Mouse (Mus musculus): ENCODE results near the gene Cbwd1. TPM values are rescaled to one million over a fixed set of nuclear protein-coding genes. Genes with fewer than 3 reads are reported as not detected.

Cbwd1 gene
- polyA plus RNA-seq, 1 experiment from 2014 or later: 15.0 TPM

DNA sequence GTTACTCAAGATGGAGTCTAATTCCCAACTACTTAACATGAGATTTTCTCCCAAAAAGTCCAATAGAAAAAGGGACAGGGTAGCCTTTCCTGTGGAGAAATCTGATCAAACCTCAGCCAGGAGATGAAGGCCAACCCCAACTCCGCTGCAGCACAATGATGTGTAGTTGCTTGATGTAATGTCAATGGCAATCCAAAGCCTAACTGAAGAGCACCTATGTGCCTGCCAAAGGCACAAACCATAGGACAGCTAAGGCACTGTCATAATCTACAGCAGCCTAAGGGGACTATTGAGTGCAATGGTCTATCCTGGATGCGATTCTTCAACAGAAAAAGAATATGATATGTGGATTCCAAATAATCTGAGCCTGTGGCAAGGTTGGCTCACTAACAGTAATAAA is 58.6 kb downstream of the Cbwd1 start:
- DNase-seq (no peak), ATAC-seq (ENCODE audit: low FRiP score, low TSS enrichment) (no peak)
- peaks cover 12% of the 10 kb centered on the region; the same call in 1 of the 2 replicates for H3K4me1 ChIP-seq (ENCODE audit: control insufficient read depth, insufficient read depth, low read length)
- H3K9me3 ChIP-seq (ENCODE audit: control insufficient read depth, low read length): no peaks in the 10 kb centered on the region
- no peak overlapping the region for H3K4me3 ChIP-seq (replicated peaks; ENCODE audit: low read depth, low read length)
- no peaks in the 10 kb centered on the region for H3K36me3 ChIP-seq (ENCODE audit: control insufficient read depth, insufficient read depth, low read length)
- no peak overlapping the region for H3K27ac ChIP-seq (replicated peaks; ENCODE audit: low read depth, low read length)
- H3K4me2 ChIP-seq (ENCODE audit: low read length): no peak overlapping the region
- 48% methylated on average over 2 of the region's 2 CpGs for WGBS
- H3K9ac ChIP-seq (replicated peaks; ENCODE audit: low read length): no peak overlapping the region
- peaks cover 52% of the 10 kb centered on the region for H3K27me3 ChIP-seq (ENCODE audit: control insufficient read depth, insufficient read depth, low read length)

DNA sequence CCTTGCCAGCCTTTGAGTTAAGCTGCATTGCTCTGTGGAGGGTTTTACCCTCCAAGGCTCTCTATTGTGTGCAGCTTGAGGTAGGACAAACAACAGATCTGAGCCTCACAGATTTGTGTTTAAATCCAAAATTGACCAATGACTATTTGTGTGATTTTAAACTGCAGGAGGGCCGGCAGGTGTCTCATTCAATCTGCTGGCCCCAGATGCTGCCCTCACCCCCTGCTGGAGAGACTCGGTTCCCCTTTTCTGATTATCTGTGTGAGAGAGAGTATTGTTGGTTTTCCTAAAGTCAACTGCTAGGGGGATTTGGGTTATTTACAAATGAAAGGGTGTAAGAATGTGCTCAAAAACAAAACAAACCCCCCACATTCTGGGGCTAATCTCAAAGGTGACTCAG is 59.2 kb downstream of the Cbwd1 start:
- DNase-seq: no peak
- H3K4me1 ChIP-seq (ENCODE audit: control insufficient read depth, insufficient read depth, low read length): peaks cover 16% of the 10 kb centered on the region; the same call in 1 of the 2 replicates
- H3K27me3 ChIP-seq (ENCODE audit: control insufficient read depth, insufficient read depth, low read length): peaks cover 57% of the 10 kb centered on the region
- H3K36me3 ChIP-seq (ENCODE audit: control insufficient read depth, insufficient read depth, low read length): no peaks in the 10 kb centered on the region
- no peak overlapping the region for H3K9ac ChIP-seq (replicated peaks; ENCODE audit: low read length)
- no peak overlapping the region for H3K4me3 ChIP-seq (replicated peaks; ENCODE audit: low read depth, low read length)
- H3K27ac ChIP-seq (replicated peaks; ENCODE audit: low read depth, low read length): no peak overlapping the region
- no peaks in the 10 kb centered on the region for H3K9me3 ChIP-seq (ENCODE audit: control insufficient read depth, low read length)
- 2% methylated on average over 2 of the region's 2 CpGs for WGBS
- H3K4me2 ChIP-seq (ENCODE audit: low read length): no peak overlapping the region
- ATAC-seq (ENCODE audit: low FRiP score, low TSS enrichment): no peak

DNA sequence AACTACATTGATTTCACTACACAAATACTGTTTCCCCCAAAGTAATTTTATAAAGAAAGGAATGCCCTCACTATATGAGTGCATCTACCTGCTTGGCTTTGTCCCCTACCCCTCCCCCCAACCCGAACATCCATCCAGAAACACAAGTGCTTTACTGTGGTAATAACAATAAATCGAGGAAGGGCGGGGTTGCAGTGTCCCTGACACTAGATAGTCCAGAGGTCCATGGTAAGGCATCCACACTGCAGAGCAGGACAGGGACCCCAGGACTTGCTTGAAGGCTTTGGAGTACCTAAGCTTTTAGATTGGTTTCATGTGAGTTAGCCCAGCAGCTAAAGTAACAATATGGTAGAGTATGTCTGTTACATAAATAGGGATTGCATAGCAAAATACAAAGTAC is 59.7 kb downstream of the Cbwd1 start:
- peaks cover 63% of the 10 kb centered on the region for H3K27me3 ChIP-seq (ENCODE audit: control insufficient read depth, insufficient read depth, low read length)
- 6% methylated on average over 3 of the region's 3 CpGs for WGBS
- peaks cover 18% of the 10 kb centered on the region; the same call in 1 of the 2 replicates for H3K4me1 ChIP-seq (ENCODE audit: control insufficient read depth, insufficient read depth, low read length)
- H3K27ac ChIP-seq (replicated peaks; ENCODE audit: low read depth, low read length): no peak overlapping the region
- ATAC-seq (ENCODE audit: low FRiP score, low TSS enrichment): no peak
- no peak overlapping the region for H3K9ac ChIP-seq (replicated peaks; ENCODE audit: low read length)
- DNase-seq: no peak
- H3K36me3 ChIP-seq (ENCODE audit: control insufficient read depth, insufficient read depth, low read length): no peaks in the 10 kb centered on the region
- H3K4me3 ChIP-seq (replicated peaks; ENCODE audit: low read depth, low read length): no peak overlapping the region
- no peak overlapping the region for H3K4me2 ChIP-seq (ENCODE audit: low read length)
- H3K9me3 ChIP-seq (ENCODE audit: control insufficient read depth, low read length): no peaks in the 10 kb centered on the region

DNA sequence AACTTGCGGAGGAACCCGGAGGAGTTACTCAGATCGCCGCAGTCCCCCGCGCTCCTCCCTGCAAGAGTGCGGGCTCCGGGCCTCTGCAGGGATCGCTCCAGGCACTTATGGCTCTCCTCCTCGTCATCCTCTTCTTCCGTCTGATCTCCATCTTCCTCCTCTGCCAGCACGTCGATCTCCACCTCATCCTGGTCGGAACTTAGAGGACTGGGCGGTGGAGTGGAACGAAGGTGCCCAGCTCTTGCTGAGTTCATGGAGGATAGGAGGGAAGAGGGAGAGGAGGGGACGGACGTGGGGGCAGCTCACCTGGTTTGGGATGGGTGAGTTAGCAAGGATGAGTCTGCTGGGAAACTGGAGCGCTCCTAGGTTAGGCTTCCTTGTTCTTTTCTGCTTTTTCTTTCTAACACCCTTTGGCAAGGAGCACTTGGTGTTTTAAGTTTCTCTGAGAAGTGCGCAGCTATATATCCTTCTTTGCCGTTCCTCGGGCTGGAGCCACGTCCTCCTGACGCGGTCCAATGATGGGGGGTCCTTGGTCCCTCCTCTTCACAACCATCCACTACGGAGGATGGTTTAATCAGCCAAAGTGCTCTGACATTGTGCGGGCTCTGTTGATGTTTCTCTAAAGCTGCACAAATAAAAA is 60.7 kb downstream of the Cbwd1 start, which contains the start of gene Foxd4:
Gene Foxd4, minus strand, starts transcription at position 617 of the 640 bp plus-strand sequence.
- Histone ChIP-seq H3K9me3 (ENCODE audit: control insufficient read depth, low read length) (no peaks in the 10 kb centered on the region), H3K27me3 (ENCODE audit: control insufficient read depth, insufficient read depth, low read length) (peaks cover 69% of the 10 kb centered on the region), H3K4me1 (ENCODE audit: control insufficient read depth, insufficient read depth, low read length) (peaks cover 18% of the 10 kb centered on the region; the same call in 1 of the 2 replicates), H3K36me3 (ENCODE audit: control insufficient read depth, insufficient read depth, low read length) (no peaks in the 10 kb centered on the region), H3K4me2 (ENCODE audit: low read length) (peak within 1 kb of the TSS; percentile 74), H3K9ac (replicated peaks; ENCODE audit: low read length) (no peak within 1 kb of the TSS), H3K4me3 (replicated peaks; ENCODE audit: low read depth, low read length) (peak within 1 kb of the TSS; percentile 39), H3K27ac (replicated peaks; ENCODE audit: low read depth, low read length) (no peak within 1 kb of the TSS)
- DNase-seq (peak; percentile 11), ATAC-seq (ENCODE audit: low FRiP score, low TSS enrichment) (0 out of 2 replicates have a peak, but pooled peaks have one; percentile 24)
- WGBS: under 1% methylated on average over 27 of the region's 27 CpGs

DNA sequence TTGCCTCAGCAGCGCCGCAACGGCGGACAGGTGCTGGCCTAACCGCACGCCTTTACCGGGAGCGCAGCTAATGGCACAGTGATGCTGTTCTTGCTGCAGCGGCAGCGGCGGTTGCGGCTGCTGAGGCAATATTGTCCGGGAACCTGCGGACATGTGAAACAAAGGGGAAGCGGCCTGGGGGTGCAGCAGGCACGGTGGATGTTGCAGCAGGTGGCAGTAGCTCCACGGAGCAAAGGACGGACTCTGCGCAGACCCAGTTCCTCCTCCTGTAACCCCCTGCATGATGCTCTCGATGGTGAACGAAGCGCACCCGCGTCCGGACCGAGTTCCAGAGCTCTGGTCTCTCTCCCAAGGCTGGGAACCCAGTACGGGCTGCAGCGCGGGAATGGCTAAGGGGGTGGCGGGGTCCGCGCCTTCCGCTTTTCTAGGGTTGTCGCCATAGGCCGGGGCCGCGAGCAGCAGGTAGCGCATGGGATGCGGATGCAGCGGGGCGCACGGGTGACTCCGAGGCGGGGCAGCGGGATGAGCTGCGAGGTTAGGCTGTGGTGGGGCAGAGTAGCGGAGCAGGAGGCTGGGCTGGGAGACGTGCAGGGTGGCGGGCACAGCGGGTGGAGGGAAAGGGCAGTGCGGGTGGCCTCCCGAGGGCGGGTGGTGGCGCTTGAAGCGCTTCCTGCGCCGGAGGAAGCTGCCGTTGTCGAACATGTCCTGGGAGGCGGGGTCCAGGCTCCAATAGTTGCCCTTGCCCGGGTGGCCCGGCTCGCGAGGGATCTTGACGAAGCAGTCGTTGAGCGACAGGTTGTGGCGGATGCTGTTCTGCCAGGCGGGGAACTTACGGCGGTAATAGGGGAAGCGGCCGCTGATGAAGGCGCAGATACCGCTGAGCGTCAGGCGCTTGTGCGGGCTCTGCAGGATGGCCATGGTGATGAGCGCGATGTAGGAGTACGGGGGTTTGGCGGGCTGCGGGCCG is 61.5 kb downstream of the Cbwd1 start:
- Histone ChIP-seq H3K27me3 (ENCODE audit: control insufficient read depth, insufficient read depth, low read length) (peaks cover 74% of the 10 kb centered on the region), H3K9ac (replicated peaks; ENCODE audit: low read length) (no peak overlapping the region), H3K4me3 (replicated peaks; ENCODE audit: low read depth, low read length) (peak overlapping the region; percentile 39), H3K9me3 (ENCODE audit: control insufficient read depth, low read length) (no peaks in the 10 kb centered on the region), H3K4me2 (ENCODE audit: low read length) (peak overlapping the region; percentile 74), H3K4me1 (ENCODE audit: control insufficient read depth, insufficient read depth, low read length) (peaks cover 18% of the 10 kb centered on the region; the same call in 1 of the 2 replicates), H3K36me3 (ENCODE audit: control insufficient read depth, insufficient read depth, low read length) (no peaks in the 10 kb centered on the region), H3K27ac (replicated peaks; ENCODE audit: low read depth, low read length) (no peak overlapping the region)
- DNase-seq (peak; percentile 70), ATAC-seq (ENCODE audit: low FRiP score, low TSS enrichment) (peak; percentile 58)
- under 1% methylated on average over 84 of the region's 84 CpGs for WGBS

DNA sequence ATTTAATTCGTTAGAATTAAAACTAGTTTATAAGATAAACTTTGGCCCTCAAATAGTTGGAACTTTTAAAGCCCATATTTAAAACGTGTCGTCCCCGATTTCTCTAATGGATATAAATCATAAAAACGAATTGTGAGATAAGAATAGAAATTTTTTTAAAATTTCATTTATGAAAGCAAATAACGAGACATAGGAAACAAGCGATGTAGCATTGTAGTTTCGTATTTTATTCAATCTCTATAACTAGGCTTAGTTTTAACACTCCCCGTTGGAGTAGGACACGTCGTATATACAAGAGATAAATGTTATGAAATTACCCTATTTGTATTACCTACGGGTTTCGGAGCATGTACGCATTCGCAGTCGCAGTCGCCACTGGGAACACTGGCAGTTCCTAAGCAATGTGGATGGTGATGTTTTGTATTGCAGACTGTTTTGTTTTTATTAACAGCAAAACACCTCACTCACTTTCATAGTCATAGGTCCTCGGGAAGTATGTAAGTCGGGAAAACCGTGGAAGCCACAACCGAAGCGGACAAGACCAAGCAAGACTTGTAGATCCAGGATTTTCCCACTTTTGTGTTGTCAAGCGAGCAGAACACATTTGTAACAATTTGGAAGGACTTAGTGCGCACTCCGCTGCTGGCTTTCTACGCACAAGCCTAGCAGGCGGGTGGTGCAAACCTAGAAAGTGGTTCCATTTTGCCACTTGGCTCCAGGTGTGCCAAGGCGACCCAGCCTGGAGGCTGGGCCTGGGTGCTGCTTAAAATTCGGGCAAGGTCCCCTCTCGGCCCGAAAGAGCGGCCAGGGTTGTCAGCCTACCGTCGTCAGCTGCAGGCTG is 62.5 kb downstream of the Cbwd1 start:
- H3K4me2 ChIP-seq (ENCODE audit: low read length): peak overlapping the region; percentile 74
- peaks cover 18% of the 10 kb centered on the region; the same call in 1 of the 2 replicates for H3K4me1 ChIP-seq (ENCODE audit: control insufficient read depth, insufficient read depth, low read length)
- ATAC-seq (ENCODE audit: low FRiP score, low TSS enrichment) (no peak), DNase-seq (peak; percentile 57)
- H3K36me3 ChIP-seq (ENCODE audit: control insufficient read depth, insufficient read depth, low read length): no peaks in the 10 kb centered on the region
- WGBS: 2% methylated on average over 34 of the region's 34 CpGs
- peak overlapping the region; percentile 39 for H3K4me3 ChIP-seq (replicated peaks; ENCODE audit: low read depth, low read length)
- H3K27ac ChIP-seq (replicated peaks; ENCODE audit: low read depth, low read length): no peak overlapping the region
- no peak overlapping the region for H3K9ac ChIP-seq (replicated peaks; ENCODE audit: low read length)
- H3K27me3 ChIP-seq (ENCODE audit: control insufficient read depth, insufficient read depth, low read length): peaks cover 74% of the 10 kb centered on the region
- H3K9me3 ChIP-seq (ENCODE audit: control insufficient read depth, low read length): no peaks in the 10 kb centered on the region

DNA sequence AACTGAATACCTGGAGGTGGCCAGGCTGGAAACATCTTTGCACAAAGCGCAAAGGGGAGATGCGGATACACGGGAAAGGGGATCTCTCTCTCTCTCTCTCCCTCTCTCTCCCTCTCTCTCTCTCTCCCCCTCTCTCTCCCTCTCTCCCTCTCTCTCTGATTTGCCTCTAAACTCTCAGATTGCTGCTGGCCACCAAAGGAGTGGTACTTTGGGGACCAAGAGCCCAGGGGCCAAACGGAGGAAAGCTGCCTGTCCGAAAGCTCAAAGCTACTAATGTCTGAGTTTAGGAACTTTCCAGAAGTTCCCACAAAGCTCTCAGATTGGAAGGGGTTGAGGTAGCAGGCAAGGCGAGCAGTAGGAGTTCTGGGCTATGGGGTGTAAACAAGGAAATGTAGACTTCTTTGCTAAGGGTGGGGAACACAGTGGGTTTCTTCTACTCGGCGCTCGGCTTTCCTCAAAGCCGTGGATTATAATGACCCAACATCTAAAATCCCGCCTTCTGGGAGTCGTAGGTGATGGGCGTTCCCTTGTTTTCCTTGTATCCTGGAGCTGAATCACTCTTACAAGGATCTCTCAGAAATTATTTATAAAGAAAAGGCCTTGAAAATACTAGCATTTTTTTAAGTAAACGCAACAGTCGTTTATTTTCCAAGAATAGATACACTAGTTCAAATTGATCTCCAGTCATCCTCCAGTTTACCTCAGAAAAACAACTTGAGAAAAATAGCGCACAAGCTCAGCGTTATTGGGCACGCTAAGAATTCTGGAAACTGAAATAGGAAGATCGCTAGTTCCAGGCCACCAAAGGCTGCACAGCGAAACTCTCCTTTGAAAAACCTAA is 63.3 kb downstream of the Cbwd1 start:
- no peak overlapping the region for H3K9ac ChIP-seq (replicated peaks; ENCODE audit: low read length)
- no peaks in the 10 kb centered on the region for H3K9me3 ChIP-seq (ENCODE audit: control insufficient read depth, low read length)
- no peak overlapping the region for H3K4me2 ChIP-seq (ENCODE audit: low read length)
- no peak overlapping the region for H3K4me3 ChIP-seq (replicated peaks; ENCODE audit: low read depth, low read length)
- no peak overlapping the region for H3K27ac ChIP-seq (replicated peaks; ENCODE audit: low read depth, low read length)
- WGBS: 1% methylated on average over 20 of the region's 20 CpGs
- H3K4me1 ChIP-seq (ENCODE audit: control insufficient read depth, insufficient read depth, low read length): peaks cover 18% of the 10 kb centered on the region; the same call in 1 of the 2 replicates
- H3K27me3 ChIP-seq (ENCODE audit: control insufficient read depth, insufficient read depth, low read length): peaks cover 70% of the 10 kb centered on the region
- ATAC-seq (ENCODE audit: low FRiP score, low TSS enrichment) (no peak), DNase-seq (peak; percentile 55)
- H3K36me3 ChIP-seq (ENCODE audit: control insufficient read depth, insufficient read depth, low read length): no peaks in the 10 kb centered on the region
